Mouse (Mus musculus): ENCODE data around the gene Adgrg5.

- TF ChIP-seq CTCF (IDR thresholded peaks at IDR 0.05; ENCODE audit: insufficient read depth, low read length) (peak; percentile 35; the same call in 1 of the 2 replicates), POLR2A (IDR thresholded peaks at IDR 0.05; ENCODE audit: borderline replicate concordance, extremely low read depth, low read depth, low read length) (no peak)
These were observed 43.1 kb downstream of the Adgrg5 start for GRCm38 (mm10) chr8:94966578-94966977.
